Mouse (Mus musculus): ENCODE measurements at regions not wholly inside any gene's neighbourhood (a gene's known extent, or its start where the extent isn't known, plus 50 kb on each side); places are given as distances from the start of the nearest gene placed in this dataset.

DNA sequence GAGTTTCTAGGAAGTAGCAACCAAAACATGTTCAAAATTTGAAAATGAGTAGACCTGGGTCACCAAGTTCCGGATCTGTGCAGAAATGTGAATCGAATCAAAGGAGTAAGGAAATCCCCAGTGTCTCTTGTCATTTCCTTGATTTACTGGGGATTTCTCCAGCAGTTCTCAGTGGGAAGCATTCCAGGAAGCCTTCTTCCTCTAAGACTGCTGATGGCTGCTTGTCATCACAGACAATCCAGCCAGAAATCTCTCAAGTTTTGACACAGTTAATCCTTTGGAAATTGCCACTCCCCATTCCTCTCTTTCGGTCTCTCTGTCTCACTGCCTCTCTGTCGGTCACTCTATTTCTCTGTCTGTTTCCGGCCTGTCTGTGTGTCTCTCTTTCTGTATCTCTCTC lies 624.3 kb downstream of the Slc22a22 start:
- Histone ChIP-seq H3K27me3 (ENCODE audit: control insufficient read depth in 1 of 2, insufficient read depth in 2 of 2, low read length in 2 of 2) (no peaks in the 10 kb centered on the region), H3K9me3 (replicated peaks; ENCODE audit: insufficient read depth, low read length) (no peaks in the 10 kb centered on the region), H3K4me3 (ENCODE audit: control insufficient read depth in 1 of 2, insufficient read depth in 1 of 2, low read depth in 2 of 2, low read length in 2 of 2) (no peak overlapping the region), H3K4me1 (ENCODE audit: control insufficient read depth in 1 of 2, insufficient read depth in 2 of 2, low read length in 2 of 2) (no peaks in the 10 kb centered on the region), H3K36me3 (ENCODE audit: control insufficient read depth in 1 of 2, insufficient read depth in 2 of 2, low read length in 2 of 2) (no peaks in the 10 kb centered on the region), H3K9ac (ENCODE audit: control insufficient read depth, low read depth, low read length, poor library complexity, severe bottlenecking) (no peak overlapping the region), H3K79me2 (ENCODE audit: control insufficient read depth, insufficient read depth, low read length, poor library complexity) (no peaks in the 10 kb centered on the region), H3K27ac (ENCODE audit: control insufficient read depth, low read depth, low read length) (no peak overlapping the region)
- TF ChIP-seq ETS1 (IDR thresholded peaks at IDR 0.05; ENCODE audit: low read depth, low read length) (no peak), MAFK (IDR thresholded peaks at IDR 0.05; ENCODE audit: borderline replicate concordance, low read depth, low read length) (no peak), RCOR1 (IDR thresholded peaks at IDR 0.05; ENCODE audit: low read depth, low read length) (no peak), MYB (IDR thresholded peaks at IDR 0.05; ENCODE audit: low read depth, low read length) (no peak), CHD2 (IDR thresholded peaks at IDR 0.05; ENCODE audit: low read length) (no peak), E2F4 (IDR thresholded peaks at IDR 0.05; ENCODE audit: borderline replicate concordance, low read depth, low read length) (no peak), TAL1 (IDR thresholded peaks at IDR 0.05; ENCODE audit: low read length) (no peak), CHD1 (IDR thresholded peaks at IDR 0.05; ENCODE audit: low read depth, low read length) (no peak), ZKSCAN1 (IDR thresholded peaks at IDR 0.05; ENCODE audit: low read depth, low read length) (no peak), MAX (IDR thresholded peaks at IDR 0.05; ENCODE audit: low read length) (no peak), SMC3 (IDR thresholded peaks at IDR 0.05; ENCODE audit: low read depth, low read length) (no peak), RAD21 (IDR thresholded peaks at IDR 0.05; ENCODE audit: low read depth, low read length) (no peak), NELFE (IDR thresholded peaks at IDR 0.05; ENCODE audit: low read depth, low read length) (no peak), POLR2AphosphoS2 (IDR thresholded peaks at IDR 0.05; ENCODE audit: low read length) (no peak), CTCF (IDR thresholded peaks at IDR 0.05 in 2 of 3, conservative IDR thresholded peaks at IDR 0.05 in 1 of 3; ENCODE audit: control insufficient read depth in 1 of 3, insufficient read depth in 1 of 3, low read depth in 2 of 3, low read length in 3 of 3, poor library complexity in 1 of 3, severe bottlenecking in 1 of 3) (no peak), MXI1 (IDR thresholded peaks at IDR 0.05; ENCODE audit: low read depth, low read length) (no peak)
- DNase-seq (ENCODE audit: low read depth, low spot score): no peak

DNA sequence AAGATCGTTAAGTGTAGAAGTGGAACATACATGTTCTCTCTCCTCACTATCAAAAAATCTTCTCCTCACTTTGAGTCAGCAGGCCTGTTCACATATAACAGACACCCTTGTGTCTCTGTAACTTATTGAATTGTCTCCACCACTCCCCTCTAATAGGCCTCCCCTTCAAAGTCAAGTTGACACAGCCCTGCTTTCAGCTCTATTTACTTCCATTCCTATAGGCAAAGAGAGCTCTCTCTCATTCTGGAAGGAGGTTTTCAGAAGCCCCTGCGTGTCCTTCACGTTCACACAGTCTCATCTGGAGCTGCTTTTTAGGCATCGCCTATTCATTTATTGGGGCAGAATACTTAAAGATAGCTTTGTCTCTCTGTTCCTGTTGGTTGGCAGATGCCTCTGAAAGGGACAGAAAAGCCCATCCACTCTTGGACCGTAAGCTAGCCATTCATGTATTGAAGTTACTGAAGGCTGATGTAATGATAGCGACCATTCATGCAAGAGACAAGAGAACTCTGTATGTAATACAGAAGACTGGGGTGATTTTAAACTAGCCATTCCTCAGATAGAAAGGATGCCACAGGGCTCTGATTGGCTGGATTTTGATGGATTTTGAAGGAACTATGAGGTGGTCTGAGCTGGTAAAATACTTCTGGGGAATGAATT lies 629.8 kb downstream of the Slc22a22 start:
- no peaks in the 10 kb centered on the region for H3K4me1 ChIP-seq (ENCODE audit: control insufficient read depth in 1 of 2, insufficient read depth in 2 of 2, low read length in 2 of 2)
- H3K9me3 ChIP-seq (replicated peaks; ENCODE audit: insufficient read depth, low read length): no peaks in the 10 kb centered on the region
- no peaks in the 10 kb centered on the region for H3K79me2 ChIP-seq (ENCODE audit: control insufficient read depth, insufficient read depth, low read length, poor library complexity)
- no peak for DNase-seq (ENCODE audit: low read depth, low spot score)
- no peak for TF ChIP-seq GABPA (IDR thresholded peaks at IDR 0.05; ENCODE audit: low read depth, low read length)
- H3K9ac ChIP-seq (ENCODE audit: control insufficient read depth, low read depth, low read length, poor library complexity, severe bottlenecking): no peak overlapping the region
- H3K27me3 ChIP-seq (ENCODE audit: control insufficient read depth in 1 of 2, insufficient read depth in 2 of 2, low read length in 2 of 2): no peaks in the 10 kb centered on the region
- no peak overlapping the region for H3K27ac ChIP-seq (ENCODE audit: control insufficient read depth, low read depth, low read length)
- no peak overlapping the region for H3K4me3 ChIP-seq (ENCODE audit: control insufficient read depth in 1 of 2, insufficient read depth in 1 of 2, low read depth in 2 of 2, low read length in 2 of 2)
- no peaks in the 10 kb centered on the region for H3K36me3 ChIP-seq (ENCODE audit: control insufficient read depth in 1 of 2, insufficient read depth in 2 of 2, low read length in 2 of 2)
